Mouse (Mus musculus) gastrocnemius, postnatal 25 days (tissue): Measurements from ENCODE around the gene Sstr2. TPM values are rescaled to one million over a fixed set of nuclear protein-coding genes. Genes with fewer than 3 reads are reported as not detected.
"Not testable (repeated sequence)": the region's sequence is repeated elsewhere in the genome, so short reads cannot be mapped to it uniquely, and the experiment has no call there.

Source experiments
- DNase-seq: peaks from one replicate; pipeline ENCODE4 v3.0.0; 2022
- total RNA-seq, 2 experiments: library from RNA; stranded (reverse); gene quantifications; 1 replicate in 1 of 2; 2 replicates in 1 of 2; pipeline ENCODE4 v1.2.3; 2021

Gene Sstr2
- total RNA-seq, 2 experiments from 2014 or later: not detected

- DNase-seq: no peak
Measured at GRCm38 (mm10) chr11:113656511-113656932, 37.4 kb downstream of the Sstr2 start.

GRCm38 (mm10) chr11:113657221-113657620, 38.1 kb downstream of the Sstr2 start:
- no peak for DNase-seq

DNA sequence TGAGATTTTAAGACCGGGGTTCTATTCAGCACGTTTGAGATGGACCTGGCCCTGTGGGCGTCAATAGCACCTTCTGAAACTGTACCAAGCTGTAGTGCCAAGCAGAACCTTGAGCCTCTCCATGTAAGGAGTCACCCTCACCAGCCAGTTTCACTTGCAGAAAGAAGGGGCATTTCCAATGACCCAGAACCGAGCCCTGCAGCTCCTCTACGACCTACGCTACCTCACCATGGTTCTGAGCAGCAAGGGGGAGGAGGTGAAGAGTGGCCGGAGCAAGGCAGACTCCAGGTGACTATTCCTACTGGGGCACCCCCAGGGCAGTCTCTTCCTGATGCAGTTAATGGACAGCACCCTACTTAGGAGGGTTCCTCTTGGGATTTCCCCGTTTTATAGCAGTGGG, 39.2 kb downstream of the Sstr2 start:
- no peak for DNase-seq

GRCm38 (mm10) chr11:113658763-113659162, 39.6 kb downstream of the Sstr2 start:
- no peak for DNase-seq

DNA sequence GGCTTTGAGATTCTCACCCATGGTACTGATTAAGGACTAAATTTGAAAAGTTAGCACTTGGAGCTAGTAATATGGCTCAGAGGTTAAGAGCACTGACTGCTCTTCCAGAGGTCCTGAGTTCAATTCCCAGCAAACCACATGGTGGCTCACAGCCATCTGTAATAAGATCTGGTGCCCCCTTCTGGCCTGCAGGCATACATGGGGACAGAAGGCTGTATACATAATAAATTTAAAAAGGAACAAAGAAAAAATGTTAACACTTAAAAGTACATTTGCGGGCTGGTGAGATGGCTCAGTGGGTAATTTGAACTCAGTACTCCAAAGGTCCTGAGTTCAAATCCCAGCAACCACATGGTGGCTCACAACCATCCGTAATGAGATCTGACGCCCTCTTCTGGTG, 41.1 kb downstream of the Sstr2 start:
- DNase-seq: not testable (repeated sequence)

DNA sequence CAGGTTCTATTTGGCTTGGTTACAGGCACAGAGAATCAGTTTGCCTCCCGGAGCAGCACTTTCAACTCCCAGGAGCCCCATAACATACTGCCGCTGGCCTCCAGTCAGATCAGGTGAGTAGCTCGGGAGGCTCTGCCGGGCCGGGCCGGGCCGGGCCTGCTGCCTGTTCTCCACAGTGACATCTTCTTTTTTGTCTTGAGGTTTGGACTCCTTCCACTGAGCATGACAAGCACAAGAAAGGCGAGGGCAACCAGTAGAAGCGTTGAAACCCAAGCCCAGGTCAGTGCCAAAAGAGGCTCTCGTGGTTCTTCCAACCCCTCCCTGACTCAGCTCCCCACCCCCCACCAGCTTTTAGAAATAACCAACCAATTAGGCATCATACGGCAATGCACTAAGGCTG, 41.8 kb downstream of the Sstr2 start:
- no peak for DNase-seq

DNA sequence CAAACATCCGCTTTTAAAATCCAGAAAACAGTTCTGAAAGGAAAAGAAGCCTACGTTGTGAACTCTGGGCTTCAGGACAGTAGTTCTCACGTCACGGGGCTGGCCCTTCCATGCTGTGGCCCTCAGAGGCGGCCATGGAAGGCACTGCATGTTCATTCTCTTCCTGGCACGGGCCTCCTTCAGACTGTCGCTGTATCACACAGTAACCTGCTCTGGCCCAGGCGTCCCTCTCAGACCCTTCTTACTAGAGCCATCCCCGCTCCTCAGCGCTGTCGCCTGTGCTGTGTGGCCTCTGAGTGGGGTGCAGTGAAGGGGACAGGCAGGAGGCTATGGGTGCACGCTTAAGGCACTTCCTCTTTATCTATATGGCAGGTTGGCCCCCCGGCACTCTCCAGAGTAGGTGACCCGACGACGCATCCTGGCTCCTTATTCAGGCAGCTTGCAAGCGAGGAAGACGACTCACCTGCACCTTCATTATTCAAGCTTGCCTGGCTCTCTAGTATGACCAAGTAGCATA, 42.8 kb downstream of the Sstr2 start:
- no peak for DNase-seq

- no peak for DNase-seq
Measured at GRCm38 (mm10) chr11:113664279-113664678, 45.1 kb downstream of the Sstr2 start.

DNA sequence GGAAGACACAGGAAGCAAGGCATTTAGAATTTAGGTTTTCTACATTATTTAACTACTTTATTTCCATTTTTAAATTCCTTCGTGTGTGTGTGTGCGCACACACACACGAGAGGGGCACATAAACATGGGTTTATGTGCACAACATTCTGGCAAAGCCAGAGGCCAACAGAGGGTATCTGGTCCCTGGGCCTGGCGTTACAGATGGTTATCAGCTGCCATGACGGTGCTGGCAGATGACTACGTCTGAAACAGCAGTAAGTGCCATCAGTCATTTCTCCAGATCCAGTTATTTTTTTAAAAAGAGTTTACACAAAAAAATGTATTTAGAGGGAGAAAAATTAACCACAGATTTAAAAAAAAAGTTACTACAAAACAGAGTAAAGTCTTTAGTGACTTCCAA, 47.1 kb downstream of the Sstr2 start:
- DNase-seq: no peak

DNA sequence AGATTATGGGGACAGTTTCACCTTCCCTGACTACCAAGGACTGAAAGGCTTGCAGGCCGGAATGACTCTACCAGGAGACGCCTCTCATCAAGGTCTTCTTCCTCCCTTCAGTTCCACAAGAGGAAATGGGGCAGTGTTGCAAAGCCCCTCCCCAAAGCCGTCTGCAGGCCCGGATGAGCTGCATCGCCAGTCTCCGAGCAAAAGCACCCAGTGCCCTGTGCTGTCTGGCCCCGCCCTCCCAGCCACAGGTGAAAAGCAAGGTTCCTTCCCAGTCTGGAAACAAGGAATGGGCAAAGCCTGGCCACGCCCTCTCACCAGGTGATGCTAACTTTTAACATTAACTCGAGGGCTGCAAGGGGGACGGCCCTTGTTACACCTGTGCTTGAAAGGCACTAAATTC, 47.5 kb downstream of the Sstr2 start:
- no peak for DNase-seq

DNA sequence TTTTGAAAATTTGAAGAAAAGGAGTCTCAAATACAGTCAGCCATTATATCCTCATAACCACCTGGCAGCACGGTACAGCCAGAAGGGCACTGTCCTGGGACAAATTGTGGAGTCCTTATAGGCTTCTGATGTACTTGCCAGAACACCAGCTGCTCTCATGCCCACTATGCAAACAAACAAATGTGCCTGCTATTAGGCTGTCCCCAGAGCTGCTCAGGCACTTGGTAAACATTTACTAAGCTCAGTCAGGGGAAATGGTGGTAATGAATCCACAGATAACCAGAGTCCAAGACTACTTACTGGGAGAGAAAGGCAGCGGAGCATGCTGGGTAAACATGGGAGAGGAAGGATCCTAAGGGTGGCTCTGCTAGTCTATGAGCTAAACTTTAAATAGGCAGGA, 48.0 kb downstream of the Sstr2 start:
- DNase-seq: no peak

GRCm38 (mm10) chr11:113667704-113668103, 48.6 kb downstream of the Sstr2 start:
- DNase-seq: no peak

- DNase-seq: no peak
Measured at GRCm38 (mm10) chr11:113668857-113669256, 49.7 kb downstream of the Sstr2 start.

DNA sequence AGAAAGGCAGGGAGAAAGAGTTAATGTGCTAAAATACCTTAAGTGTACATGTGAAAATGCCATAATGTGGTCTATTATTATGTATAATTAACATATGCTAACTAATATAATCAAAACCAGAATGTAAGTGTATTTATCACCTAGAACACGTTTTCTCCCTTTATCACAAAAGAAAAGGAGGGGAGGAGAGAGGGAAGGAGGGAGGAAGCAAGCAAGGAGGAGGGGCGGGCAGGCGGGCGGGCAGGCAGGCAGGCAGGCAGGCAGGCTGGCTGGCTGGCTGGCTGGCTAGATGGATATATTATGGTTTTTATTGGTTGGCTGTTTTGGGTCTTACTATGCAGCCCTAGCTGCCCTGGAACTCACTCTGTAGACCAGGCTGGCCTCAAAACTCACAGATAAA, 50.6 kb downstream of the Sstr2 start:
- no peak for DNase-seq

DNA sequence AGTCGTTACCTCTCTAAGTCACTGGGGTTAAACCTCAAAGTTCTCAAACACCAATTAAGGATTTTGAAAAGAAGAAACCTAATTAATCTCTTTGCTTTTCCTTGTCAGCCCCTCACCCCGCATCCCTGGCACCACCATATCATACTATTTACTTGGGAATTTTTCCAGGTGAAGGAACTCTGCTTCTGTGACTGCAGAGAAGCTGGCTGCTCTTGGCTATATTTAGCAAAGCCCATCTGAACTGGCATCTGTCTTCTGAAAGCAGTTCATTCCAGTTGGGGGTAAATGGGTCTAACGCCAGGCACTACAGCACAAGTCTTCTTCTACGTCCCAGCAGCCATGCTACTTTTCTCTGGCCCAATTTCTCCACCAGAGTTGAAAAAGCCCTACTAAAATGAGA, 54.5 kb downstream of the Sstr2 start:
- no peak for DNase-seq

DNA sequence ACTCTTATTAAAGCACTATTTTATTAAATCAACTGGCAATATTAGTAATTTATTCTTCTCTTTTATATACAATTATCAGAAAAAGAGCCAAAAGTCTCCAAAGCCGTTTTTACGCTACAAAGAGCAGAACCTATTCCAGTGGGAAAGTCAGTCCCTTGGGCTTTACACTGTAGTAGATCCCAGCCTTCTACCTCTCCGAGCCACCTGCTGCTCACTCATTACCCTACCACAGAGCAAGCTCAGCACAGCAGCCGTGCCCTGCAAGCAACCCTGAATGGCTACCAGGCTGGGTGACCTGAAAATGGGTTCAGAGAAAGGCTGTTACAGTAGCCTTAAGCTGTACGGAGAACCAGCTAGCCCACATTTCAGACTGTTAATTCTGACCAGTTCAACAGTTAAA, 55.5 kb downstream of the Sstr2 start:
- DNase-seq: no peak

Other genes with a start within 250 kb of the Sstr2 start
- 10 to 100 TPM; 18.6 to 20.2 TPM for gene Cog1, start 29.8 kb downstream of the Sstr2 start, total RNA-seq
- gene Slc39a11, start 30.7 kb downstream of the Sstr2 start, total RNA-seq: 1 to 10 TPM; 1.8 to 3.1 TPM
- gene Fam104a, start 64.8 kb downstream of the Sstr2 start, total RNA-seq: 10 to 100 TPM; 24.7 to 25.4 TPM
- 1 to 10 TPM; 4.6 TPM for gene D11Wsu47e, start 65.1 kb downstream of the Sstr2 start, total RNA-seq
- not detected for gene Cpsf4l, start 90.7 kb downstream of the Sstr2 start, total RNA-seq
- 1 to 10 TPM; 5.2 to 7.3 TPM for gene Cdc42ep4, start 132.5 kb downstream of the Sstr2 start, total RNA-seq